Mouse (Mus musculus) midbrain, embryonic 11.5 days (tissue): ENCODE results near the gene Gm45062. TPM values are rescaled to one million over a fixed set of nuclear protein-coding genes. Genes with fewer than 3 reads are reported as not detected.

Experiments used
- ATAC-seq: fragments of 200-750 bp; cut with Nextera tagmentation; 2 replicates; pipeline ENCODE4 v1.8.0; 2017; ENCODE audit warnings: moderate TSS enrichment, moderate library complexity; ENCODE audit not compliant: low FRiP score
- DNase-seq: peaks from one replicate; pipeline ENCODE4 v3.0.0; 2015; ENCODE audit warnings: low spot score; ENCODE audit errors: missing footprints
- H3K27ac ChIP-seq: fragments of 300-500 bp; sonication (generic); 2 replicates; pipeline ENCODE4 v1.5.1; 2014; ENCODE audit warnings: low read depth, low read length
- H3K27me3 ChIP-seq: fragments of 300-500 bp; sonication (generic); 2 replicates; pipeline ENCODE4 v1.6.1; 2014; ENCODE audit warnings: mild to moderate bottlenecking, low read length, moderate library complexity, mixed read lengths; ENCODE audit not compliant: control insufficient read depth, insufficient read depth
- H3K36me3 ChIP-seq: fragments of 300-500 bp; sonication (generic); 2 replicates; pipeline ENCODE4 v1.6.1; 2014; ENCODE audit warnings: mild to moderate bottlenecking, low read length, moderate library complexity, mixed read lengths; ENCODE audit not compliant: control insufficient read depth, insufficient read depth
- H3K4me1 ChIP-seq: fragments of 300-500 bp; sonication (generic); 2 replicates; pipeline ENCODE4 v1.6.1; 2014; ENCODE audit warnings: low read length; ENCODE audit not compliant: control insufficient read depth, insufficient read depth
- H3K4me2 ChIP-seq: fragments of 300-500 bp; sonication (generic); 2 replicates; pipeline ENCODE4 v1.6.1; 2014; ENCODE audit warnings: mild to moderate bottlenecking, moderate library complexity
- H3K4me3 ChIP-seq: fragments of 300-500 bp; sonication (generic); 2 replicates; pipeline ENCODE4 v1.5.1; 2014; ENCODE audit warnings: low read depth, low read length
- H3K9ac ChIP-seq: fragments of 300-500 bp; sonication (generic); 2 replicates; pipeline ENCODE4 v1.6.1; 2014; ENCODE audit warnings: low read length
- H3K9me3 ChIP-seq: fragments of 300-500 bp; sonication (generic); 2 replicates; pipeline ENCODE4 v1.6.1; 2016; ENCODE audit warnings: low read length; ENCODE audit not compliant: control insufficient read depth
- WGBS: fragments of 180-500 bp; shearing (Covaris S2); extraction: QIAGEN DNeasy Blood & Tissue Kit; methylation state at CpG from one replicate; pipeline ENCODE4 v1.1.7; 2014; 5-methylcytosine and 5-hydroxymethylcytosine counted together
- polyA plus RNA-seq: library from polyadenylated mRNA; unstranded; fragments of >200 nt; fragmentation: Nextera tagmentation; extraction: Ambion mirVana; gene quantifications from 2 replicates; pipeline ENCODE4 v1.2.1, GENCODE M21; 2014

Gm45062 gene
- polyA plus RNA-seq, 1 experiment from 2014 or later: 15.6 TPM

- no peaks in the 10 kb centered on the region for H3K4me1 ChIP-seq
- 92% methylated on average over 6 of the region's 6 CpGs for WGBS
- no peak overlapping the region for H3K4me2 ChIP-seq
- H3K9ac ChIP-seq: no peak overlapping the region
- H3K9me3 ChIP-seq: no peaks in the 10 kb centered on the region
- H3K36me3 ChIP-seq: no peaks in the 10 kb centered on the region
- DNase-seq: no peak
- no peak for ATAC-seq
- no peak overlapping the region for H3K4me3 ChIP-seq
- H3K27ac ChIP-seq: no peak overlapping the region
- H3K27me3 ChIP-seq: no peaks in the 10 kb centered on the region
Observed at GRCm38 (mm10) chr6:8339453-8339852, 80.2 kb downstream of the Gm45062 start.

DNA sequence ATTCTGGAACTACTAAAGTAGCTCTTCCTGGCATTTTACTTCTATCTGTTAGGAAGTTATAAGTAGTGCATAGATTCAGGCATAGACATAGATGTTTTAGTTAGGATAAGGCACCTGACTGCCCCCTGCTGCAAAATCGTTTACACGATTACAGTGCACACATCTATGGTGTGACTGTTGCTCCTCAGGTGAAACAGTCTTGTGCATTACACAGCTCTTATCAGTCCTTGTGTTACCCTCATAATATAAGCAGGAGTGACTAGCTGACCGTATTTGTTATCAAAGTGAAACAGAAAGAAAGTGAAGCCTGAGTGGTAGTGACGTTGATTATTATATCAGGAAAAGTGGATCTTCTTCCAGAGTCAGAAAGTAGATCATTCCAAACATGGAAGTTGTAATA lies 84.0 kb downstream of the Gm45062 start:
- Histone ChIP-seq H3K4me2 (no peak overlapping the region), H3K4me1 (no peaks in the 10 kb centered on the region), H3K27me3 (no peaks in the 10 kb centered on the region), H3K27ac (no peak overlapping the region), H3K9ac (no peak overlapping the region), H3K4me3 (no peak overlapping the region), H3K36me3 (no peaks in the 10 kb centered on the region), H3K9me3 (no peaks in the 10 kb centered on the region)
- ATAC-seq (no peak), DNase-seq (no peak)
- 94% methylated on average over 4 of the region's 4 CpGs for WGBS

DNA sequence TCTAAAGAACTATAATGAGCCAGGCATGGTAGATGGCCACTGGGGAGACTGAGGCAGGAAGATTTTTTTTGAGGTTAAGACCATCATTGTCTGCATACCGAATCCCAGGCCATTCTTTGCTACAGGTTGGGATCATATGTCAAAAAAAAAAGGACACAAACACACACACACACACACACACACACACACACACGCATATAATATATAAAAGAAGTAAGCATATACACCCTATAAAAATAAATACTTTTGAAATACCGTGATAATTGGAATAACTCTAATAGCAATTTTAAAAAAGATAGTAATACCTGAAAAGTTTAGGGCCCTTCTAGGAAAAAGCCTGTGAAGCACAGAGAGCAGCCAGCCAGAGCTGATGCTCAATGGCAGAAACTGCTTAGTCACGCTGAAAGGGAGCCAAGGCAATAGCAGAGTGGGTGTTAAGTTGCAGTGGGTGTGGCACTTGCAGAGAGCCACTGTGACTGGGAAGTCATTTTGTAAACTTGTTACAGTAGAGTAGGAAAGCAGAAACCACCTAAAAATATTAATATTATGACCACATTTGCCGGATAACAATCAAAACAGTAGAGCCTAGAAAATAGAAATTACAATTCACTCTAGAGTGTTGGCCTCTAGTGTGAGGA lies 86.1 kb downstream of the Gm45062 start:
- H3K27ac ChIP-seq: no peak overlapping the region
- no peaks in the 10 kb centered on the region for H3K27me3 ChIP-seq
- H3K9ac ChIP-seq: no peak overlapping the region
- H3K9me3 ChIP-seq: no peaks in the 10 kb centered on the region
- no peak overlapping the region for H3K4me3 ChIP-seq
- no peak overlapping the region for H3K4me2 ChIP-seq
- H3K36me3 ChIP-seq: no peaks in the 10 kb centered on the region
- ATAC-seq (no peak), DNase-seq (peak; percentile 79)
- 71% methylated on average over 5 of the region's 5 CpGs for WGBS
- no peaks in the 10 kb centered on the region for H3K4me1 ChIP-seq

DNA sequence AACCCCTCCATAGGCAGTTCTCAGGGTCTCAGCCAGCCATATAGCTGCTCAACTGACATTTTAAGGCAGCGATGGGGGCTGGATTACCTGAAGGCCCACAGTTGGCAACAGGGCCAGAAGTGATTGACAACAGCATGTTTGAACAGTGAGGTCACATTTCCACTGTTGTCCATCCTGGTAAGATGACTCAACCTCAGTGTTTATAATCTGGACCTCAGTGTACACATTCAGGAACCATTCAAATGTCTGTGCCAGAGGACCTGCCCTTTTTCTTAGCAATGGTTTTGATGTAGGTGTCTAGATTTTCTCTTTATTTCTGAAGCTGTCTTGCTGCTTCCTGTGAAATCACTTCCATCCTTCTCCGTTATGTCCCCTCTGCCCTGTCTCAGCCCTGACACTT lies 87.9 kb downstream of the Gm45062 start:
- Histone ChIP-seq H3K36me3 (no peaks in the 10 kb centered on the region), H3K4me2 (no peak overlapping the region), H3K27ac (no peak overlapping the region), H3K27me3 (no peaks in the 10 kb centered on the region), H3K9me3 (no peaks in the 10 kb centered on the region), H3K9ac (no peak overlapping the region), H3K4me1 (no peaks in the 10 kb centered on the region), H3K4me3 (no peak overlapping the region)
- 88% methylated on average over 2 of the region's 2 CpGs for WGBS
- ATAC-seq: no peak
- DNase-seq: peak; percentile 75

GRCm38 (mm10) chr6:8348344-8348743 lies 89.1 kb downstream of the Gm45062 start:
- ATAC-seq: no peak
- WGBS: 91% methylated on average over 1 of the region's 1 CpGs
- peak; percentile 75 for DNase-seq

DNA sequence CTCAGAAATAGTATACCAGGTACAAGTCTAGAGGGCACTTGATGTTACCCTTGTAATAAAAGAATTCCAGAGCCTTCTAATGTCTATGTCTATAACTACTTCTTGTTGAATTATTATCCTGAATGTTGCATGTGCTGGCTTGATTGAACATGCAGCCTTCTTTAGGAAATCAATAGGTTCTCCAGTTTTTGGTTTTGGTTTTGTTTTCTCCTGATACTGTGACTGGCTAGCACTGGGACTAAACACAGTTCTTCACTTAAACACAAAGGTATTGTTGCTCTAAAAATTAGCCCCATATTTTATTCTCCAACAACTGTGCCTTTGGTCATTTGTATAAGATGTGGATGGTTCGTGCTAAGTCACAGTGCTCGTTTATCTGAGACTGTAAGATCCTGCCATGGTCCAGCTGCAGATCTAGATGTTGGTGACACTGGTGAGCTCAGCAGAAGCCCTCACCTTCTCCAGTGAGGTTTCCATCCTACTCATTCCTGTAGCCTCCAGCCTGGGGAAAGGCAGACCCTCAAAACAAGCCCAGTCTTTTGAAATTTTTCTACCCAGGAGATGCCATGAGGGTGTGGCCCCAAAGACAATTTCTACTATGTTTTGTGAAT lies 89.9 kb downstream of the Gm45062 start:
- H3K4me1 ChIP-seq: peaks cover 5% of the 10 kb centered on the region; the same call in 1 of the 2 replicates
- H3K36me3 ChIP-seq: no peaks in the 10 kb centered on the region
- H3K27me3 ChIP-seq: no peaks in the 10 kb centered on the region
- no peaks in the 10 kb centered on the region for H3K9me3 ChIP-seq
- no peak overlapping the region for H3K9ac ChIP-seq
- WGBS: 84% methylated on average over 2 of the region's 2 CpGs
- DNase-seq (no peak), ATAC-seq (no peak)
- H3K4me2 ChIP-seq: no peak overlapping the region
- H3K4me3 ChIP-seq: no peak overlapping the region
- H3K27ac ChIP-seq: no peak overlapping the region

More at GRCm38 (mm10) chr6:8348344-8348743, 89.1 kb downstream of the Gm45062 start:
- Histone ChIP-seq H3K27me3 (no peaks in the 10 kb centered on the region), H3K9ac (no peak overlapping the region), H3K9me3 (no peaks in the 10 kb centered on the region), H3K4me1 (peaks cover 2% of the 10 kb centered on the region; the same call in 1 of the 2 replicates), H3K27ac (no peak overlapping the region), H3K4me2 (no peak overlapping the region), H3K4me3 (no peak overlapping the region), H3K36me3 (no peaks in the 10 kb centered on the region)

DNA sequence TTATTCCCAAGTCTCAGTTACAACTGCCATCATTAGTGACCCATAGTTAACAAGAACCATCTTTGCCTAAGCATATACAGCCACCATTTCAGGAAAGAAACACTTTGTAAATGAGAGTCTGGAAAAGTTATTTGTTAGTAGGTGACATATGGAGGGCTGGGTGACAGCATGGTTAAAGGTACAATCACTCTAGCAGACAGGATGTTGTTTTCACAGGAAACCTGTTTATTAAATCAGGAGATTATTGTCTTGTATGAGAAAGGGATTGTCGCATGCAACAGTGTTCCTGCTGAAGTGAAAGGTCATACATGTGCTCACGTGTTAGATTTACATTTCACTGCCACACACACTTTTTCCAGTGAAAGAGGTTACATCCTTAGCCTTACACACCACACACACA lies 92.3 kb downstream of the Gm45062 start:
- Histone ChIP-seq H3K4me2 (no peak overlapping the region), H3K9ac (no peak overlapping the region), H3K27me3 (no peaks in the 10 kb centered on the region), H3K27ac (no peak overlapping the region), H3K36me3 (no peaks in the 10 kb centered on the region), H3K9me3 (no peaks in the 10 kb centered on the region), H3K4me3 (no peak overlapping the region), H3K4me1 (peaks cover 5% of the 10 kb centered on the region; the same call in 1 of the 2 replicates)
- DNase-seq (peak; percentile 69), ATAC-seq (no peak)
- 83% methylated on average over 2 of the region's 2 CpGs for WGBS

- Histone ChIP-seq H3K4me1 (peaks cover 5% of the 10 kb centered on the region; the same call in 1 of the 2 replicates), H3K27me3 (no peaks in the 10 kb centered on the region), H3K27ac (no peak overlapping the region), H3K4me3 (no peak overlapping the region), H3K9ac (no peak overlapping the region), H3K9me3 (no peaks in the 10 kb centered on the region), H3K36me3 (no peaks in the 10 kb centered on the region), H3K4me2 (no peak overlapping the region)
- ATAC-seq (no peak), DNase-seq (peak; percentile 75)
- WGBS: 67% methylated on average over 12 of the region's 12 CpGs
Observed at GRCm38 (mm10) chr6:8352533-8353168, 93.4 kb downstream of the Gm45062 start.

GRCm38 (mm10) chr6:8353461-8353860 lies 94.2 kb downstream of the Gm45062 start:
- no peaks in the 10 kb centered on the region for H3K27me3 ChIP-seq
- H3K9me3 ChIP-seq: no peaks in the 10 kb centered on the region
- H3K4me1 ChIP-seq: peaks cover 5% of the 10 kb centered on the region; the same call in 1 of the 2 replicates
- ATAC-seq (no peak), DNase-seq (peak; percentile 81)
- no peaks in the 10 kb centered on the region for H3K36me3 ChIP-seq
- no peak overlapping the region for H3K4me2 ChIP-seq
- 77% methylated on average over 4 of the region's 4 CpGs for WGBS
- H3K27ac ChIP-seq: no peak overlapping the region
- H3K4me3 ChIP-seq: no peak overlapping the region
- H3K9ac ChIP-seq: no peak overlapping the region
